Mouse (Mus musculus): ENCODE data around the gene Zscan10.

Gene Zscan10

DNA sequence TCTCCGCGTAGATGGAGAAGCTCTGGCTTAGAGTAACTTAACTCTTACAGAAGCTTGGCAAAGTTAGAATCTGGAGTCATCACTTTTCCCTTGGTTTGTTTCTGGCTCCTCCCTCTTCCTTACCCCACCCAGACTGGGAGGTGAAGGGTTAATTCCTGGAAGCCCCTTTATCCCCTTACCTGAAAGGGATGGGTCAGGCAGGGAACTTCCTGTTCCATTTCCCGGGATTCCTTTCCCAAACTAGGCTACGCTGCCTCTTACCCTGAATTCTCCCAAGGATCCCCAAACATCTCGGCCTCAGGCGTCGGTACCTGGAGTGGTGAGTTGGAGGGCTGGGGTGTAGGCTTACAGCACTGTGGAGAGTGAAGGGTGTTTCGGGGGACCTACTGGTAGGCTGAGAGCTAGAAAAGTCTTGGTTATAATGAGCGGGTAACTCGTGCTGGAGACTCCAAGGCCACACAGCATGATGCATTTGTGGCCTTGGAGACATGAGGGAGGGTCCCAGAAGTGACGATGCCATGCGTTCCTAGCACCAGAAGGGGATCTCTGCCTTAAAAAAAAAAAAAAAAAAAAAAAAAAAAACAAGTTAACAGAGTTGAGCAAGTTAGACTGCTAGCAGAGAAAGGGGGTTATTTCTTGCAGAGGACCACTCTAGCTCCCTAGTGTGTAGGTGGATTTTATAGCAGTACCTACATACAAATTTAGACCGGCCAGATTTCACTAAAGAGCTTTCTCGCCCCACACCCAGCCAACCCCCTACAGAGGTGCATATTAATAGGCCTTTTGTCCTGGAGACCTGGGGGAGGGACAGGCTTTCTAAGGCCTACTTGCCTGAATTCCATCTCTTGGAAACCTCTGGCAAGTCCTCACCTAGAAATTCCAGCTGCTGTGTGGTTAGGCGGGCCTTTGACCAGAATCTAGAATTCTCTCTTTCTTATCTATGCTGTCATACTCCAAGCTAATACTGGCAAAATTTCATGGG is at the start of gene Zscan10:
TSS of gene Zscan10 (plus strand) at position 216 of the 982 bp plus-strand sequence.
- DNase-seq, result no peak

DNA sequence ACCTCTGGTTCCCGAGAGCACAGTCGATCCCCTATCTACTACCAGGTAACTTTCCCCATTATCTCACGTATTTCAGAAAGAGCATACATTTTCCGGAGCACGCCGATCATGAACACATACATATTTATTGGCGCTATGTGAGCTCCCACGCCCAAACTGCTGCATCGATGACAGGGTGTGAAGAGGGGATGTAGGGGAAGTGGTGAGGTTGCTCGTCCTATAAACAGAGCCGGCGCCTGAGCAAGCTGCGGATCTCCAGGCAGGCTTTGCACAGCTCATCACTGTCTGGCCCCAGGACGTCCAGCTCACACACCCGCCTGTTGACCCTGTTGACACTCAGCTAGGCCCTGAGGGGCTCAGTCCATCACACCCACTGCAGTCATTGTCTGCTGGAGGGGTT is 49.8 kb upstream of the Zscan10 start:
- no peak for DNase-seq

DNA sequence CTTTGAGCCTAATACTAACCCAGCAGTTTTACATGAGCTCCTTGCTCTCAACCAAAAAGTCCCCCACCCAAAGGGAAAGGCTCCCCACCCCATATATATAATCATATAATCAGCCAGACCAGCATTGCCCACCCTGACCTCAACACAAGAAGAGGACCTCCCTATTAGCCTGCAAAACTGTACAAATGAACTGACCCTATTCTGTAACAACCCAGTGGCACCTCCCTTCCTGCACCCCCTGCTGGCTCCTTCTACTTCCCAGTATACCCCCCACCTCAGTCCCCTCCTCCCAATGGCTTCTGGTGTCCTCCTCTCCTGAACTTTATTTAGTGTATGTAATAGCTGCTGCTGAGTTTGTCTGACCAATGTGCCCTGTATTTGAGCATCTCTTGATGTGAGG is 49.2 kb upstream of the Zscan10 start:
- no peak for DNase-seq

DNA sequence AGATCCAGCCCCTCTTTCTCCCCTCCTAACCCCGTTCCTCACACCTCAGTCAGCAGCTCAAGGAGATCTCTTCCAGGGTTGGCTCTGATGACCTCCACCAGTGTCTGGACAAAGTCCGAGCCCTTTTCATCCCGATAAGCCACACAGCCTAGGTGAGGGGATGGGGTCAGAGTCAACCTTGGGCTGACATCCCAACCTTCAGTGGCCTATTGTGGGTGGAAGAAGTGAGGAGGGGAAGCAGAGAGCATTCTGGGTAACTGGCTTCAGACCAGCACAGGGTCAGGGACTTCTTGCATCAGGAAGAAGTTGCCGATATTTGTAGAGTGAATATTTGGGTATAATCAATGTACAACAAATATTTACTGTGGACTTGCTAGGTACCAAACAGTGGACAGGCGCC is 48.7 kb upstream of the Zscan10 start:
- no peak for DNase-seq

DNA sequence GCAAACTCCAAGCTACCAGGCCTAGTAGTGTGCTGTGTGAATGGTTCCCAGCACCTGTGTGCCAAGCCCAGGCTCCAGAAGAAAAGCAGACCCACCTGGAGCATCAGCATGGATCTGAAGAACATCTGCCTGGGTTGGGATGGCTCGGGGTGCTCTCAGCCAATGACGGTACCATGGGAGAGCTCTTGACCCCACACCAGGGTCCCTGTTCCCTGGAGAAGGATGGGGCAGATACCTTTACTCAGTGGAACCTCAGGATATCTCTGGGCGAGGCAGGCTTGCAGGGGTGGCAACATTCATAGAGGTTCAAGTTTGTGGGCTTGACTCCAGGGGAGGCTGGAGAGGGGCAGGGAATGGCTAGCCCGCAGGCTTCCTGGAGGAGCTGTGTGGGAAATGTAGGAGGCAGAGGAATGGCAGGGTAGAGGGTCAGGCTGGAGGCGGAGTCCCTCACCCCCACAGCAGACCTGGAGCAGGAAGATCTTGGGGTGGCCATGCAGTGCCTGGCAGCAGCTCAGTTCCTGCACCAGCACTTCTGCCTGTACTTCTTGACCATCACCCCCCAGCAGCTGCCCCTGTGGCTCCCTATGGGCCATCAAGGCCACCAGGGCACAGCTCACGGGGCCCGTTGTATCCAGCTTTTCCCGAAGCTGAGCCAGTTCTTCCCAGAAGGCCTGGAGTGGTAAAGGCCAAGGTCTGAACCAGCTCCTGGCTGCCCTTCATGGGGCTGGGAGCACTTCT is 47.6 kb upstream of the Zscan10 start:
- DNase-seq, result no peak

DNA sequence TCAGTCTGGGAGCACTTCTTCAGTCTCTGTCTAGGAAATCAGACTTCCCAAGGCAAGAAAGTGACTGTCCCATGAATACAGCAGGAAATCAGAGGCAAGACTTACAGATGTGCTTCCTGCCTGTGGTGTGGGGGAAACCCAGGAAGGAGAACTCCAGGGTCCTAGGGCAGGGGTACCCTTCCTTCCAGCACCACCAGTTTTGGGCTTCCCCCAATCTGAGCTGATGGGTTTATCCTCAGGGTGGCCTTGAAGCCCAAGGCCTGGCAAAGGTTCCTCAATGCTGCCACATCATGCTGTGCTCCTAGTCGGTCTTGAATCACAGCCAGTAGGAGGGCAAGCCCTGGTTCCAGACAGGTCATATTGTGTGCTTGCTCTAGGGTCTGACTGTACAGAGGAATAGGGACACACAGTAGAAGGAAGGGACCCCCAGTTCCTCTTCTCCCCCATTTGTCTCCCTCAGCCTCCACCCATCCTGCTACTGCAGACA is 47.0 kb upstream of the Zscan10 start:
- no peak for DNase-seq

DNA sequence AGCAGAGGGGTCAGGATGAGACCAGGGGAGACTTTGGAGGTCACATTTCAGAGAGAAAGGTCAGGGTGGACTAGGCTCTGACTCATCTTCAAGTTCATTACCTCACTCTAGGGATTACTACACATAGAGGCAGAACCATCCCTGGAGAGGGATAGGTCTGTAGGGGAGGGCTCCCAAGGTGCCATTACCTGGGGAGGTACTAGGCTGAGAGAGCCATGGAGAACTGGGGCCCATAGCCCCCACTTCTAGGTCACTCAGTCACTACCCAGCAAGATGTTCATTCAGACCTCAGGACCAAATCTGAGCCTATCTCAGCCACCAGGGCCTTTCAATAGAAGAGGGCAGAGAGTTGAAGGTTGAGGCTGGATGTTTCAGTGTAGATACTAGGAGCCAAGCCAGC is 46.3 kb upstream of the Zscan10 start:
- no peak for DNase-seq

DNA sequence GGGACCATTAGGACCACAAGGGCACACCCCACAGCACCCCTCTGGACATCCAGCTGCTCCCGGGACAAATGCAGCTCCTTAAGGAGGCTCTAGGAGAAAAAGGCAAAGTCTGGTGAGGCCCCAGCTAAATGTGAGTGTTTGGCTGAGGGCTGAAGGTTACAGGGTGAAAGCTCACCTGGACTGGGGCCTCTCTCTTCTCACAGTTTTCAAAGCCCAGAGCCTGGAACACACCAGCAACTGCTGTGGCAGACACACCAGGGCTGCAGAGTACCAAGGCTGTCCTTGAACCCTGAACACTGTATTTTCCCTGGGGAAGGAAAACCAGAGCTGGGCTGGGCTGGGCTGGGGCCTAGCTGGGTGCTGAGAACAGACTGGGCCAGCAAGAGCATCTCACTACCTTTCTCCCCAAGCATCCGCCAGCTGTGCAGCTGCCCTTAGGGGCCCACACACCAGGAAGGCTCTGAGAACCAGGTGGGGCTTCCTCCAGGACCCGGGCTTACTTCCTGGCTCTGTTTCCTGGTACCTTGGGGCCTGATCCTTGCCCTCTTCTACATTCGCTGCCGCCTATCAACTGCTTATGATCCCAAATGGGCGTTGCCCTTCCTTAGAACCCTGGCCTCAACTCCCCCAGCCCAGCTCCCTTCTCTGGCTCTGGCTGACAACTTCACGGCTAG is 45.3 kb upstream of the Zscan10 start:
- DNase-seq, result no peak

DNA sequence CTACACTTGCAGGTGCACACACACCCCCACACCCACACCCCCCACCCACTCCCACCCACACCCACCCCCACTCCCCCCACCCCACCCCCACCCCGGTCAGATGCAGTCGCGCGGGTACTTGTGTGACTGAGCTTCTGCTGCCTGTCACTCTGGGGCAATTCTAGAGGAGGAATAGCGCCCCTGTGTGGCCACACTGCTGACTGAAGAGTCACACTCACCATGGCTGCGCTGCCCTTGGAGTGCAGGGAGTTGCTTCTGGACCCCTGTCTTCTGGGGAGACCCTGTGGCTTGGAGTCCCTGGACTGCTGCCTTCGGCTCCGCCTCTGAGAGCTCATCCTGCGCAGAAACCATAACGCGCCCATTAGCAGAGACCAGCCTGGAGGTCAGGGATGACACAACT is 40.9 kb upstream of the Zscan10 start:
- peak; percentile 63 for DNase-seq

DNA sequence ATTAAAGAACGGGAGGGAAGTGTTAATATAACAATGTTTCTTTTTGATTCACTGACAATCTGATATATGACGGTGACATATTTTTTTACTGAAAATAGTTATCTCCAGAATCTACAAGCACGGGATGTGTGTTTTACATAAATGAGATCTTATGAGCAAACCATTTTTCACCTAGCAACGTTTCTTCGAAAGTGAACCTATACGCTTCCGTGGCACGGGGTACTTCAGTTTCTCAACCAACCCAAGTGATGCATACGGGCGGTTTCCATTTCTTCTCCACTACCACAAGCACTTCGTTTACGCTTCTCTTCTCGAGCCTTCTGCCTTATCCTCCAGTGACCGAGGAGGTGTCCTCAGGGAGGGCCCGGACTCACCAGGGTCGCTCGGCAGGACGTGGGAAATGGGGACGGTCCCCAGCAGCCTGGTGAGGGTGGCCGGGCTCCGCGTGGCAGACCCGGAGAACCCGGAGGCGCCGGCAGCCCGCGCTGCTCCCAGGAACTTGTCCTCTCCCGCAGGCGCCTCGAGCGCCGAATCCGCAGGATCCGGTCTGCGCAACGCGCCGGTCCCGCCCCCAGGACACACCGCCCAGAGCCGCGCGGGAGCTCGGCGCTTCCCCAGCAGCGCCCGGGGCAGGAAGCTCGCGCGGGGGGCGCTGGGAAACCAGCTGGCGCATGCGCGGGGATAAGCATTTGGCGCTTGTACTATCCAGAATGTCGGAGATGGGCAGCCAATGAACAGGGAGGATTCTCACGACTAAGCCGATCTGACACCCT is 36.9 kb upstream of the Zscan10 start, which contains the start of gene Zfp213:
TSS of gene Zfp213 (minus strand) at position 644 of the 773 bp plus-strand sequence.
- peak; percentile 96 for DNase-seq

DNA sequence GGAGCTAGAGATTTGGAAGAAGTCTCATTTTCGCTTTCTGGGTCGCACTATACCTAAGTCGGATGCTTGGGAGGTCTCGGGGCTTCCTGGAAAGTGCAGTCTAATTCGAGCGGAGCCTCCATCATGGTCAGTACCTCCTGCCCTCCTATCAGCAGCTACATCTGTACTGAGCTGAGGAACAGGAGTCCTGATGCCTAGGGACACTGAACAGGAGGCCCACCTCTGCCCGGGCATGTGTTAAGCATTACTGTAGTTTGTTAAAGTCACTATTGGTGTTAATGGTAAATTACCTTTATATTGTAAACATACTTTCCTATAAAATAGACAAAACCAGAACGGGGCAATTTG is 36.3 kb upstream of the Zscan10 start:
- DNase-seq, result no peak

DNA sequence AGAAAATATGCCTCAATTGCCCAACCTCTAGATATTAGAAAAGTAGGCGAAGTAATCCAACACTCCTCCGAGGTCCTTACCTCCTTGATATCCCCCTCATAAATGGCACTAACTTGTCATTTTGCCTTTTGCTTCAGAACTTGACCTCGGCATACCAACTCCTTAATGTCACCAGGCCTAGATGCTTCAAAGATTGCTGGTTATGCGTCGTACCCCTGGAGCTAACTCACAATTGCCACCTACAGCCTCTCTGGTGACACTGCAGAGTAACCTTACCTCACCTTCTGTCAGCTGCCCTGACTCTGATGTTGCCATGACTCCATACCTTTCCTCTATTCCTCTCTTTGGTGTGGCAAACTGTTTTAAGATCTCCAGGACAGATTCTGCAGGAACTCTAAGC is 33.9 kb upstream of the Zscan10 start:
- no peak for DNase-seq

DNA sequence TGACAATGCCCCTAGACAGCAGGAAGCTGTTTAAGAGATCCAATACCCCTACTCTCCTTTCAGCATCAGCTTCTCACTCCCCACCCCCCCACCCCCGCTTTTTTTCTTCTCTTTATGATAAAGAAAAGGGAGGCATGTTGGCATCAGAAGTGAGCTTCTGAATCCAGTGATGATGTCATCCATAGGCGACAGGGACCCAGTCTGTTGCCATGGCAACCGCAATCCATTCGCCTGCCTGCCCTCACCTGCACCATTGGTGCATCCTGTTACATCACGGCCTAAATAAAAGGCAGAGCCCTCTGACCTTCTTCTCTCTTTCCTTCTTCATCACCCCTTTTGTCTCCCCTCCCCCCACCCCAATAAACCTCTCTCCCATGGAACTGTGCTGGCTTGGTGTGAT is 32.3 kb upstream of the Zscan10 start:
- DNase-seq, result no peak

DNA sequence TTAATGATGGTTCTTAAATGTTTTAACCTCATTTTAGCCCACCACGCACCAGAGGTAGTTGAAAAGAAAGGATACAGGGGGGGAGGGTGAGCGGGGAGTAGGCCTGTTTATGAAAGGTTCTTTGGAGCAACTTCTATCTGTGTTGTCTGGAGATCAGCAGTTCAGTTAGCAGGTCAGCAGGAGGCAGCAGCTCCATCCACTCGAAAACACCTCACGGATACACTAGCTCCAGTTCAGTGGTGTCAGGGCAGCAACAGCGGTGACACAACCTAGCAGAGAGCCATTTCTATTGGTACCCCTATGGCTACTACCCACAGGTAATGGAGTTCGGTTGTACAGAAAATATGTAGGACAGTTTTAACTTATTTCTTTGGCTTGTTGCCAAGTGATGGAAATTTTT is 30.6 kb upstream of the Zscan10 start:
- peak; percentile 46 for DNase-seq

DNA sequence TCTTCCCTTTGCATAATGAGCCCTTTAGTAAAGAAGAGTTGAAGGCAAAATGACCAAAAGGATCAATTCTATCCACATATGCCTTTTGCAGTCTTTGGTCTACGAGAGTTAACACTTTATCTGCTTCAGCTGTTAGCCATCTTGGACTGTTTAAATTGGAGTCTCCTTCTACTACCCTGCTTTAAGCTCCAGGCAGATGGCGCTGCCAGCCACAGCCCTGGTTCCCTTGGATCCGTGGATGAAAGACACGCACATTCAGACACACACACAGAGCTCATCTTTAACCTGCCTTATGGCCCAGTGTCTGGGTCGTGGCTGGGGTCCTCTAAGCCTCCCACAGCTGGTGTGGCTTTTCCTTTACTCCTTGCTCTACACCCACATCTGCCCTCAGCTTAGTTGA is 29.6 kb upstream of the Zscan10 start:
- DNase-seq, result no peak

DNA sequence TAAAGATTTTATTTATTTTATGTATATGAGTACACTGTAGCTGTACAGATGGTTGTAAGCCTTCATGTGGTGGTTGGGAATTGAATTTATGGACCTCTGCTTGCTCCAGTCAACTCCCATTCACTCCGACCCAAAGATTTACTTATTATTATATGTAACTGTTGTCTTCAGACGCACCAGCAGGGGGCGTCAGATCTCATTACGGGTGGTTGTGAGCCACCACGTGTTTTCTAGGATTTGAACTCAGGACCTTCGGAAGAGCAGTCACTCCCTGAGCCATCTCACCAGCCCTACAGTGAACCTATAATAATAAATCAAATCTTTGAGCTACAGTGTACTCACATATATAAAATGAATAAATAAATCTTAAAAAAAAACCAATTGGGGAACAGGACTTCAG is 28.6 kb upstream of the Zscan10 start:
- no peak for DNase-seq

DNA sequence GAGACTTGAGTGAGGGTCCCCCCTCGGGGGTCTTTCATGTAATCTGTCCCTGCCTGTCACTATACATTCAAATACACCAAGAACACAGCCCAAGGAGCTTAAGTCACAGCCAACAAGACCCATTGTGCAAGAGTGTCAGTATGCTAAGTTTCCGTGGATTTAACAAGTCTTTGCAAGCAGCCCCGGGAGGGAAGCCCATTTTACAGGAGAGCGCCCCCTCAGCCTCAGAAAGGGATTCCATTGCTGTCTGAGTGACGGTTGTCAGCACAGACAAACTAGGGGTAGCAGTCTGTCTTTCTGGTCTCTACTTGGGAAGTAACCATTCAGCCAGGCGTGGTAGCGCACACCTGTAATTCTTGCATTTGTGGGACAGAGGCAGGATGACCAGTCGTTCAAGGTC is 26.5 kb upstream of the Zscan10 start:
- DNase-seq, result no peak

DNA sequence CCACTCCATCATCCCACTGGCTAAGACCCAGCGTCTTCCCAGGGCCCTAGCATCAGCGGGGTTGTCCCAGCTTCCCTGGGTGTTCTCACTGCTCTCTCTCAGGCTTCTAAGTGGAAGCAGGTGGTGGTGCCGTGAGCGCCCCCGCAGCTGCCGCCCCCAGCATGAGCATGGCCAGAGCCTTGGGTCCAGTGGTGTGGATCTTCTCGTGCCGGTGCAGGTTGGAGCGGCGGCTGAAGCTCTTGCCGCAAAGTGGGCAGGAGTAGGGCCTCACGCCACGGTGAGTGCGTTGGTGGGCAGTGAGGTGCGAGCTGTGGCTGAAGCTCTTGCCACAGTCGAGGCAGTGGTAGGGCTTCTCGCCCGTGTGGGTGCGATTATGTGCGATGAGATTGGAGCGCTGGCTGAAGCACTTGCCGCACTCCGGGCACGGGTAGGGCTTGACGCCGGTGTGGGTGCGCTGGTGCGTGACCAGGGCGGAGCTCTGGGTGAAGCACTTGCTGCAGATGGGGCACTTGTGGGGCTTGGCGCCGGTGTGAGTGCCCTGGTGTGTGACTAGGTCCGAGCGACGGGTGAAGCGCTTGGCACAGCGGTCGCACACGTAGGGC is 24.6 kb upstream of the Zscan10 start:
- DNase-seq, result no peak

DNA sequence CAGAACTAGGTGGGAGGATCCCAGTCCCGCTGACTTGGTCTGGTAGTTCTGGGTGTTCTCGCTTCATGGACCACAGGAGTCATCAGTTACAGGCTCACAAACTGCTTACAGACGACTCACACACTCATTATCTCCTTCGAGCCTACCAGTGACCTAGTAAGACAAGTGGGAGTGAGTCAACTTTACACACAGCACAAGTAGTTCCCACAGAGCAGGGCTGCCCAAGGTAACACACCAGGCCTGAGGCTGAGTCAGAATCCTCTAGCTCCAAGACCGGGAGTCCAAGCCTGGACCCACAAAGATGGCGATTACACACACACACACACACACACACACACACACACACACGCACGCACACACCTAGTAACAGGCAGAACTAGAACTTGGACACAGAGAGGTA is 15.9 kb upstream of the Zscan10 start:
- DNase-seq, result no peak

DNA sequence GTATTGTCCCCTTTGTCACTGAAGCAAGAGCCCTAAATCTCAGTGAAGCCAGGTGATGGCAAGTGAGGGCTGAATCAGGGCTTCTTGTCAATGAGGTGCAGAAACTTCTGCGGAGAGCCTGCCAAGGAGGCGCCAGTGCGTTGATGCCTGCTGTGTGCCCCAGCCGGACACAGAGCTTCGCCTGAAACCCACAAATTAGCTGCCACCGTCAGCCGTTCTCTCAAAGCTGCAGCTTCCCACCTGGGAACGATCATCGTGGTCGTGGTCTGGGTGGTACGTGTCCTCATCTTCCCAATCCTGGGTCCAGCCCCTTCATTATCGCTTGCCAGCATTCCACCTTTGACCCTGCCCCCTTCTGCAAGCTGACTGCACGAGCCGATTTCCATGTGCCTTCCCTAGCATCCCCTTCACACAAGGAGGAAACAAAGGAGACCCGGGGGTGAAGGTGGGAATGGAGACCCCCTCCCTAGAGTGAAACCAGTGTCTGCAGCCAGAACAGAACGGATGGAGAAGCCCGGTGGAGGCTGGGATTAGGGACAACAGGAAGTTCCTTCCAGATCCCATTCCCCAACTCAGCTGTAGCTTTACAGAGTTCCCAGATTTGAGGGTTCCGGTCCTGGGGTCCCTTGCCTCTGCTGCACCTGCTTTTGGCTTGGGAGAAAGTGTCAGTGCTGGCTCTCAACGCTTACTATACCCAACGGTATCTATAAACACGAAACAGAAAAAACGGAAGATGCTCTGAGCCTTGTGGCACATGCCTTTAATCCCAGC is 14.8 kb upstream of the Zscan10 start:
- DNase-seq, result peak; percentile 51

DNA sequence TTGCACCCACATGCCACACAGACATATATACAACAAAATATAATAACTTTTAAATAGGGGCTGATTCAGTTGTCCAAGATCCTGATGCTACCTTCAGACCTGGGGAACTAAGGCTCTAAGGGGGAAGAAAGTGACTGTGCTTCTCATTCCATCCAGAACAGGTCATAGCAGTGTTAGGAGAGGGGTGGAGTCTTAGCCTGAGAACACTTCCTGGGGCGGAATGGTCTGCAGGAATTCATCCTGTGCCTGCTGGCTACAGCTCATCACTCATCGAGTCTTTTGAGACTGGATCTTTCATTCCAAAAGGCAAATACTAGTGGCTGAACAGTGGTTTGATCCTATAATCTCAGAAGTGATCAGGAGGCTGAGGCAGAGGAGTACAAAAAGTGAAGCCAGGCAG is 13.4 kb upstream of the Zscan10 start:
- DNase-seq, result no peak
